7 mouse cellular contexts compared by ENCODE assay signal in genomic region chr6:135351638-135352302, GRCm38 (mm10). TPM values are rescaled to one million over a fixed set of nuclear protein-coding genes. Genes with fewer than 3 reads are reported as not detected.
DNase-seq lines count a peak whose midpoint lies in the region; ATAC-seq and TF ChIP-seq lines count a peak whose summit lies in the region.

No protein-coding gene starts in this region.

- no peak for TF ChIP-seq CTCF in left cerebral cortex, adult 2 months (IDR thresholded peaks at IDR 0.05)

- peak; percentile 72 for DNase-seq in left cerebral cortex, postnatal 4 days
- no peak for DNase-seq in left cerebral cortex, adult 2 months (ENCODE audit: extremely low spot score in 1 of 2, low spot score in 2 of 2)
- DNase-seq in embryonic facial prominence, embryonic 14.5 days (ENCODE audit: low spot score), result peak; percentile 82
- DNase-seq in lung, postnatal 14 days, result peak; percentile 28
- DNase-seq in frontal cortex, postnatal 36 days (ENCODE audit: low spot score in 2 of 2), result no peak

- no peaks in the 10 kb centered on the region for H3K36me3 ChIP-seq in embryonic facial prominence, embryonic 14.5 days (ENCODE audit: control insufficient read depth, insufficient read depth, low read length)
- no peaks in the 10 kb centered on the region for H3K36me3 ChIP-seq in intestine, embryonic 15.5 days

- ATAC-seq in embryonic facial prominence, embryonic 14.5 days (ENCODE audit: low read depth), result peak; percentile 79
- peak; percentile 93 for ATAC-seq in intestine, embryonic 15.5 days
- no peak for ATAC-seq in frontal cortex, adult (ENCODE audit: low TSS enrichment)

- no peak overlapping the region for H3K27ac ChIP-seq in left cerebral cortex, adult 2 months
- peak overlapping the region; percentile 46; the same call in 1 of the 2 replicates for H3K27ac ChIP-seq in embryonic facial prominence, embryonic 14.5 days (replicated peaks; ENCODE audit: low read depth, low read length)
- peak overlapping the region; percentile 20; the same call in 1 of the 2 replicates for H3K27ac ChIP-seq in intestine, embryonic 15.5 days

- H3K9ac ChIP-seq in embryonic facial prominence, embryonic 14.5 days (ENCODE audit: low read depth, low read length), result no peak overlapping the region
- no peak overlapping the region for H3K9ac ChIP-seq in intestine, embryonic 15.5 days

- no peak overlapping the region for H3K4me2 ChIP-seq in embryonic facial prominence, embryonic 14.5 days (ENCODE audit: low read depth, low read length)
- no peak overlapping the region for H3K4me2 ChIP-seq in intestine, embryonic 15.5 days (replicated peaks)

- no peaks in the 10 kb centered on the region for H3K27me3 ChIP-seq in embryonic facial prominence, embryonic 14.5 days (replicated peaks; ENCODE audit: control insufficient read depth, insufficient read depth, low read length)
- no peaks in the 10 kb centered on the region for H3K27me3 ChIP-seq in intestine, embryonic 15.5 days (replicated peaks)

- 49% methylated on average over 8 of the region's 8 CpGs for WGBS in embryonic facial prominence, embryonic 14.5 days
- WGBS in intestine, embryonic 15.5 days, result 45% methylated on average over 8 of the region's 8 CpGs

- no peaks in the 10 kb centered on the region for H3K9me3 ChIP-seq in embryonic facial prominence, embryonic 14.5 days (ENCODE audit: control insufficient read depth, low read length)
- no peaks in the 10 kb centered on the region for H3K9me3 ChIP-seq in intestine, embryonic 15.5 days

- peaks cover 3% of the 10 kb centered on the region; the same call in 1 of the 2 replicates for H3K4me1 ChIP-seq in embryonic facial prominence, embryonic 14.5 days (ENCODE audit: control insufficient read depth, insufficient read depth, low read length)
- H3K4me1 ChIP-seq in intestine, embryonic 15.5 days (replicated peaks), result peaks cover 7% of the 10 kb centered on the region; the same call in 1 of the 2 replicates

- no peak overlapping the region for H3K4me3 ChIP-seq in left cerebral cortex, adult 2 months
- no peak overlapping the region for H3K4me3 ChIP-seq in embryonic facial prominence, embryonic 14.5 days (ENCODE audit: low read depth, low read length)
- no peak overlapping the region for H3K4me3 ChIP-seq in intestine, embryonic 15.5 days (replicated peaks)

- intact Hi-C loops in left cerebral cortex, postnatal 4 days (cut with DNase I), result no loop called here
- intact Hi-C loops in left cerebral cortex, adult 2 months (cut with DNase I), result no loop called here

RNA-seq across cellular contexts. Expression of gene Emp1, which starts 10.6 kb away (rescaled TPM):
- 1 to 10 TPM; 6.0 to 7.1 TPM for total RNA-seq in left cerebral cortex, postnatal 4 days (2021)
- total RNA-seq in left cerebral cortex, adult 2 months (2021), result 1 to 10 TPM; 2.6 TPM
- 56.5 and 70.8 TPM in 2 replicates for polyA plus RNA-seq in embryonic facial prominence, embryonic 14.5 days (2014; fragmentation: Nextera tagmentation; extraction: Ambion mirVana)
- polyA plus RNA-seq in intestine, embryonic 15.5 days (2015; fragmentation: Nextera tagmentation; extraction: Ambion mirVana), result 45.7 and 49.4 TPM in 2 replicates

RNA-seq across cellular contexts. Expression of gene Pbp2, which starts 41.6 kb away (rescaled TPM):
- total RNA-seq in left cerebral cortex, postnatal 4 days (2021), result not detected
- total RNA-seq in left cerebral cortex, adult 2 months (2021), result under 1 TPM; 0.28 to 0.54 TPM
- 0.31 TPM in 1 of 2 replicates, not detected in the other for polyA plus RNA-seq in embryonic facial prominence, embryonic 14.5 days (2014; fragmentation: Nextera tagmentation; extraction: Ambion mirVana)
- 0.25 TPM in 1 of 2 replicates, not detected in the other for polyA plus RNA-seq in intestine, embryonic 15.5 days (2015; fragmentation: Nextera tagmentation; extraction: Ambion mirVana)

Comparison
In these comparisons a context has a peak if more than half of its experiments do, and no peak if none do; other contexts are left out.
1. DNase-seq: peak in left cerebral cortex, postnatal 4 days (single experiment), embryonic facial prominence, embryonic 14.5 days (single experiment) and lung, postnatal 14 days (single experiment); none in left cerebral cortex, adult 2 months (0 of 2) and frontal cortex, postnatal 36 days (0 of 2).